Mouse (Mus musculus): ENCODE results near the gene Upk2. TPM values are rescaled to one million over a fixed set of nuclear protein-coding genes. Genes with fewer than 3 reads are reported as not detected.
A peak's percentile ranks its signal among the peaks of the same experiment; 100 is the strongest.

Upk2 gene
- total and polyA plus RNA-seq, 2 experiments = not detected

DNA sequence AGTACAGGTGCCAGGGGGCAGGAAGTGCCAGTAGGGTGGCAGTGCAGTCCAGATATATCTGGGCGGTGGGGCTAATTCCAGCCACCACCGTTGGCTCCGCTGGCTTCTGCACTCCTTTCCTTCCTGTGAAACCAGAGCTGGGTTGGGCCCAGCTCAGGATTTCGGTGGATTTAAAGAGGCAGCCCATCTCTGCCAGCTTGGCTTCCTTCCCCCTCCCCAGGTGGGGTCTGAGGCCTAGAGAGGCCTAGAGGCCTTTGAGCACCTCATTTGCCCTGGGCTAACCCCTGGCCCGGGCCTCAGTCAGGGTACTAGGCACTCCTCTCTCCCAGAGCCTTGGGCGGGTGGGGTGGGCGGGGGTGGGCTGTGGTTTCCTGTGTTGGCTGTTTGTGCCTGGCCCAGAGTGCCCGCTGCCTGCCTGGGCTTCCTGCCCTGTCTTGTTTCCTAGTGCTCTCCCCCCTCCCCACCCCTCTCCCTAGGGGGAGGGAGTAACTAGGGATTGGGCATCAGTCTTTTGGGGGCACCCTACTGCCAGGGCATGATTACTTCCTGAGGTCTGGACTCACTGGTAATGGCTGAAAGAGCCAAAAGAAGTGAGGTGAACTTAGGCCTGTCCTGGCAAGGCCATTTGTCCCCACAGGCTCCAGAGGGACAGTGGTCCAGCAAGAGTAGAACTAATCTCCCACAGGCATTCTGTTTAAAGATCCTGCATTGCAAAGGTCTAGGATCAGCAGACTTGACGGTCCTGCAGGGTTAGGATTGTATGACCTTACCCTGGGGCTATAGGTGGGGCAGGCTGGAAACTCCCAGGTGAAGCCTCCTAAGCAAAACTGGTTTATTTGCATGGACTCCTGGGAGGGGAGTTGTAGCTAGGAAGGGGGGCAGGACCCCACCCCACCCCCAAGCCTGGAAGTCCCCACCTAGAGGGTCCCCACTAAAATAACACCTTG, 40.4 kb upstream of the Upk2 start:
- WGBS = 39% methylated on average over 9 of the region's 9 CpGs
- Histone ChIP-seq H3K79me2 (ENCODE audit: control insufficient read depth, insufficient read depth, low read length) (peaks cover 47% of the 10 kb centered on the region), H3K4me3 (ENCODE audit: insufficient read depth, low read depth, low read length) (no peak overlapping the region), H3K27me3 (ENCODE audit: control insufficient read depth, insufficient read depth, low read length) (no peaks in the 10 kb centered on the region), H3K9ac (ENCODE audit: low read depth, low read length) (0 out of 2 replicates have a peak overlapping the region, but pooled peaks have one; percentile 4), H3K4me1 (ENCODE audit: control insufficient read depth, insufficient read depth, low read length) (peaks cover 44% of the 10 kb centered on the region), H3K27ac (replicated peaks; ENCODE audit: insufficient read depth, low read depth, low read length) (peak overlapping the region; percentile 13; the same call in 1 of the 2 replicates), H3K36me3 (ENCODE audit: control insufficient read depth, insufficient read depth, low read length) (no peaks in the 10 kb centered on the region)
- DNase-seq (ENCODE audit: extremely low read depth, low read depth, low spot score) = no peak
- TF ChIP-seq POLR2A (IDR thresholded peaks at IDR 0.05; ENCODE audit: extremely low read depth, insufficient read depth, low read length) (no peak), CTCF (IDR thresholded peaks at IDR 0.05; ENCODE audit: low read depth, low read length) (no peak)

DNA sequence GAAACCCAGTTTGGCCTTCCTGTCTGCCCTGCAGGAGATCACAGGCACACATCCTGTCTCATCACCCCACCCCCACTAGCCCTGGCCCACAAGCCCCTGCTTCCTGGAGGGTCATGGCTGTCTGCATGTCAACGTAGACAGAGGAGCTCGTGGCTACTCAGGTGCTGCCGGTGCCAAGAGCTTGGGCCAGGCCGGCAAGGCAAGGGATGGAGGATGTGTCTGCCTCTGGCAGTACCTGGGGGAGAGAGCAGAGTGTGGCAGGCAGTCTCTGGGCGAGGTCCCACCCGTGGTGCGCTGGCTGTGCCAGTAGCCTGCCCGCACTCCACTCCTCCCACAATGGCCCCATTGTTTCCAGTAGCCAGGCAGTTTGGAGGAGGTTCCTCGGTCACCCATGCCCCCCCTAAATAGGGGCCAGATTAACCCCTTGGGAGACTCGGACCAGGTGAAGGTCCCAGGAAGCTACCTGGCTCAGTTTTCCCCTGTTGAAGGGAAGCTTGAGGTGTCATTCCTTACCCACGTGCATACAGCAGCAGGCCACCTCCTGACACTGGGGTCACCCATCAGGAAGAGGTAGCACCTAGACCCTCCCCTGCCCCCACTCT, 39.6 kb upstream of the Upk2 start:
- TF ChIP-seq POLR2A (IDR thresholded peaks at IDR 0.05; ENCODE audit: extremely low read depth, insufficient read depth, low read length) = no peak
- no peak for TF ChIP-seq CTCF (IDR thresholded peaks at IDR 0.05; ENCODE audit: low read depth, low read length)
- H3K27me3 ChIP-seq (ENCODE audit: control insufficient read depth, insufficient read depth, low read length) = no peaks in the 10 kb centered on the region
- DNase-seq (ENCODE audit: extremely low read depth, low read depth, low spot score) = no peak
- H3K79me2 ChIP-seq (ENCODE audit: control insufficient read depth, insufficient read depth, low read length) = peaks cover 47% of the 10 kb centered on the region
- H3K27ac ChIP-seq (replicated peaks; ENCODE audit: insufficient read depth, low read depth, low read length) = 0 out of 2 replicates have a peak overlapping the region, but pooled peaks have one; percentile 13
- H3K4me1 ChIP-seq (ENCODE audit: control insufficient read depth, insufficient read depth, low read length) = peaks cover 50% of the 10 kb centered on the region
- H3K36me3 ChIP-seq (ENCODE audit: control insufficient read depth, insufficient read depth, low read length) = no peaks in the 10 kb centered on the region
- H3K4me3 ChIP-seq (ENCODE audit: insufficient read depth, low read depth, low read length) = no peak overlapping the region
- peak overlapping the region; percentile 31 for H3K9ac ChIP-seq (ENCODE audit: low read depth, low read length)
- 32% methylated on average over 11 of the region's 11 CpGs for WGBS

DNA sequence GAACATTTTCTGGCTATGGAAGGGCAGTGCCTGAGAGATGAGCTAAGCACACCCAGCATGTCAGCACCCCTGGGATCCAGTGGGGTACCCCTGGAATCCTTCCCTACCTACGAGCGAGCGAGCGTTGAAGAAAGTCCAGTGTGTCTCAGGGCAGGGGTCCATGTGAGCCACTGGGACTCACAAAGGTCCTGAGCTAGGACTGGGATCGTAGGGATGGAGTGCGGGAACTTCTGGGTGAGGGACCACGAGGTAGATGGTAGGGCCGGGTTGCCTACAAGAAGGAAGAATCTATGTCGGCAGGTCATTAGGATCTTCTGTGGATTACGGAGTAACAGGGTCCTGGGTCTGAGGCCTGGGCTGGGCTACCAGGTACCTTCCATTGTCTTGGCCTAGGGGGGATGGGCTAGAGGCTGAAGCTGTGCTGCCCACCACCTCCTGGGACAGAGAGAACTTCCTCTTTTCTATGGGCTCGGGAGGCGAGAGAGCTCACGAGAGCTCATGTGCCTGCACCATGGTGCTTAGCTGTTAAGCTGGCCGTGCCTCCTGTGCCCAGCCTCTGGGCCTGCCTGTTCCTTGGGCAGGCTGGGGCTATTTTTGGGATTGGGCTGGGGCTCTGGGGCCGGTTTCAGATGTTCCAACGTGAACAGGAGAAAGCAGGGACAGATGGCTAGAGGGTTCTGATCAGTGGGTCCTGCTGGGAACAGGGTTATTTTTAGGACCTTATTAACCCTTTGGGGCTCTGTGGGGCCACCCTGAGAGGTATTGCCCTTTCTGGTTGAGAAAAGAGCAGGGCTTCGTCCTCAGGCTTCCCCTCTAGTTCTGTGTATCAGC, 38.1 kb upstream of the Upk2 start:
- WGBS = 80% methylated on average over 17 of the region's 17 CpGs
- Histone ChIP-seq H3K79me2 (ENCODE audit: control insufficient read depth, insufficient read depth, low read length) (peaks cover 47% of the 10 kb centered on the region), H3K4me1 (ENCODE audit: control insufficient read depth, insufficient read depth, low read length) (peaks cover 50% of the 10 kb centered on the region), H3K27ac (replicated peaks; ENCODE audit: insufficient read depth, low read depth, low read length) (no peak overlapping the region), H3K9ac (ENCODE audit: low read depth, low read length) (no peak overlapping the region), H3K4me3 (ENCODE audit: insufficient read depth, low read depth, low read length) (no peak overlapping the region), H3K36me3 (ENCODE audit: control insufficient read depth, insufficient read depth, low read length) (no peaks in the 10 kb centered on the region), H3K27me3 (ENCODE audit: control insufficient read depth, insufficient read depth, low read length) (no peaks in the 10 kb centered on the region)
- DNase-seq (ENCODE audit: extremely low read depth, low read depth, low spot score) = no peak
- TF ChIP-seq CTCF (IDR thresholded peaks at IDR 0.05; ENCODE audit: low read depth, low read length) = no peak
- no peak for TF ChIP-seq POLR2A (IDR thresholded peaks at IDR 0.05; ENCODE audit: extremely low read depth, insufficient read depth, low read length)

DNA sequence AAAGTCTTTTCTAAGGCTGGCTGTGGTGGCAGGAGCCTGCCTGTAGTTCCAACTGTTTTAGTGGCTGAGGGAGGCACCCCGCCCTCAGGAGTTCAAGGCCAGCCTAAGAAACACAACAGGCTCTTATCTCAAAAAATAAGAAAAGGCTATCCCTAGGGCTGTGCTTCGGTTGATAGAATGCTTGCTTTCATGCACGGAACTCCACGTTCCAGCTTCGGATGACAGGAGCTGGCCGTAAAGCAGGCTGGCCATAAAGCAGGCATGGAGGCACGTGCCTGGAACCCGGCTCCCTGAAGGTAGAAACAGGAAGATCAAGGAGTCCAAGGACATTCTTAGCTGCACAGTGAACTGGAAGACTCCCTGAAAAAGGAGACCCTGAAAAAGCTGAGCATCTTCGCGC, 36.6 kb upstream of the Upk2 start:
- H3K27ac ChIP-seq (replicated peaks; ENCODE audit: insufficient read depth, low read depth, low read length) = peak overlapping the region; percentile 93
- 63% methylated on average over 10 of the region's 10 CpGs for WGBS
- H3K4me1 ChIP-seq (ENCODE audit: control insufficient read depth, insufficient read depth, low read length) = peaks cover 37% of the 10 kb centered on the region
- H3K4me3 ChIP-seq (ENCODE audit: insufficient read depth, low read depth, low read length) = no peak overlapping the region
- TF ChIP-seq CTCF (IDR thresholded peaks at IDR 0.05; ENCODE audit: low read depth, low read length) (no peak), POLR2A (IDR thresholded peaks at IDR 0.05; ENCODE audit: extremely low read depth, insufficient read depth, low read length) (no peak)
- no peak for DNase-seq (ENCODE audit: extremely low read depth, low read depth, low spot score)
- no peaks in the 10 kb centered on the region for H3K27me3 ChIP-seq (ENCODE audit: control insufficient read depth, insufficient read depth, low read length)
- peaks cover 41% of the 10 kb centered on the region for H3K79me2 ChIP-seq (ENCODE audit: control insufficient read depth, insufficient read depth, low read length)
- H3K9ac ChIP-seq (ENCODE audit: low read depth, low read length) = no peak overlapping the region
- H3K36me3 ChIP-seq (ENCODE audit: control insufficient read depth, insufficient read depth, low read length) = no peaks in the 10 kb centered on the region

DNA sequence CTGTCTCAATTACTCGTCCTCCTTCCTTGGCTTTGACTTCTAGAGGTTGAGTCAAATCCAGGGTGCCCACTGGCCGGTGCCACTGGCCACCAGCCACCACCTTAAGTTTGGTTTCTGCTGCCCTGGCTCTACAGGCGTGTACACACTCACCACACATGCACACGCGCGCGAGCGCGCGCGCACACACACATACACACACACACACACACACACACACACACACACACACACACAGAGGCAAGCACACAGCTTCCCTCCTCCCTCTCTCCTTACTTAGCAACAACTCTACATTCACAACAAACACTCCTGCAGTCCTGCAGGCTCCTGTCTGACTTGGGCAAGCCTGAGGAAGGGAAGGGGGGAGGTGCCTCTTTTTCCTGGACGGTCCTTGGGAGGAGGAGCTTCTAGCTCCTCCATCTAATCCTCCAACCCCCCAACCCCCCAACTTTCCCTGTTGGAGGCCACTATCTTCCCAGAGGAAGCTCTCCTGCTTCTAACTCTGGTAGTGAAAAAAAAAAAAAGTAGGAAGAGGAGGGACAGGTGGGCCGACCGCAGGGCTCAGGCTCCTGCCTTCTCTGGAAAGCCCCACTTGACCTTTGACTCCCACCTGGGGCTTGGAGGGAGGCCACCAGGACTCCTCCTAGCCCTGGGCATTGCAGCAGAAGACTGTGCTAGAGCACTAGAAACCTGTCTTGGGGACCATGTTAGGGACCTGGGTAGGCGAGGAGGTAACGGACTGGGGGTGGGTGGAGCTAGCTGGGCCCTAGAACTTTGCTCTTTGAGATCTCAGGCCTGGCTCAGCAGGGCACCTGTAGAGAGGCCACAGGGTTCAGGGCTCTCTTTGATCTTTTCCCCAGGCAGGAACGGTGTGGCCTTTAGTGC, 35.6 kb upstream of the Upk2 start:
- DNase-seq (ENCODE audit: extremely low read depth, low read depth, low spot score) = peak; percentile 92
- H3K36me3 ChIP-seq (ENCODE audit: control insufficient read depth, insufficient read depth, low read length) = no peaks in the 10 kb centered on the region
- H3K4me3 ChIP-seq (ENCODE audit: insufficient read depth, low read depth, low read length) = peak overlapping the region; percentile 64
- 15% methylated on average over 17 of the region's 17 CpGs for WGBS
- TF ChIP-seq CTCF (IDR thresholded peaks at IDR 0.05; ENCODE audit: low read depth, low read length) (no peak), POLR2A (IDR thresholded peaks at IDR 0.05; ENCODE audit: extremely low read depth, insufficient read depth, low read length) (0 out of 2 replicates have a peak, but pooled peaks have one; percentile 20)
- peaks cover 39% of the 10 kb centered on the region for H3K4me1 ChIP-seq (ENCODE audit: control insufficient read depth, insufficient read depth, low read length)
- peak overlapping the region; percentile 60 for H3K9ac ChIP-seq (ENCODE audit: low read depth, low read length)
- peak overlapping the region; percentile 93 for H3K27ac ChIP-seq (replicated peaks; ENCODE audit: insufficient read depth, low read depth, low read length)
- peaks cover 40% of the 10 kb centered on the region for H3K79me2 ChIP-seq (ENCODE audit: control insufficient read depth, insufficient read depth, low read length)
- H3K27me3 ChIP-seq (ENCODE audit: control insufficient read depth, insufficient read depth, low read length) = no peaks in the 10 kb centered on the region

Measured in liver, adult 2 months (tissue).